Mouse (Mus musculus) liver, postnatal 0 days (tissue): ENCODE results near the gene Aox2. TPM values are rescaled to one million over a fixed set of nuclear protein-coding genes. Genes with fewer than 3 reads are reported as not detected.
A peak's percentile ranks its signal among the peaks of the same experiment; 100 is the strongest.

ENCODE experiments used
- ATAC-seq: fragments of 200-750 bp; cut with Nextera tagmentation; 2 replicates; pipeline ENCODE4 v1.8.0; 2017; ENCODE audit warnings: mild to moderate bottlenecking, moderate library complexity
- DNase-seq: peaks from one replicate; pipeline ENCODE4 v3.0.0-alpha.2; 2016
- H3K27ac ChIP-seq: fragments of 300-500 bp; sonication (generic); 2 replicates; pipeline ENCODE4 v1.5.1; 2014; ENCODE audit warnings: antibody characterized with exemption, moderate library complexity, mild to moderate bottlenecking, low read depth
- H3K27me3 ChIP-seq: fragments of 300-500 bp; sonication (generic); 2 replicates; pipeline ENCODE4 v1.6.1; 2014; ENCODE audit warnings: low read length, control low read depth, mixed read lengths; ENCODE audit not compliant: insufficient read depth
- H3K36me3 ChIP-seq: fragments of 300-500 bp; sonication (generic); replicated peaks from 2 replicates; pipeline ENCODE4 v1.6.1; 2014; ENCODE audit warnings: mild to moderate bottlenecking, control low read depth, low read length, moderate library complexity, mixed read lengths; ENCODE audit not compliant: insufficient read depth
- H3K4me1 ChIP-seq: fragments of 300-500 bp; sonication (generic); 2 replicates; pipeline ENCODE4 v1.6.1; 2014; ENCODE audit warnings: antibody characterized with exemption, mild to moderate bottlenecking, control low read depth; ENCODE audit not compliant: insufficient read depth
- H3K4me2 ChIP-seq: fragments of 300-500 bp; sonication (generic); 2 replicates; pipeline ENCODE4 v1.6.1; 2014; ENCODE audit warnings: low read depth, mild to moderate bottlenecking, low read length, moderate library complexity, mixed read lengths
- H3K4me3 ChIP-seq: fragments of 300-500 bp; sonication (generic); 2 replicates; pipeline ENCODE4 v1.5.1; 2014; ENCODE audit warnings: low read depth, low read length
- H3K9ac ChIP-seq: fragments of 300-500 bp; sonication (generic); replicated peaks from 2 replicates; pipeline ENCODE4 v1.6.1; 2014; ENCODE audit warnings: mild to moderate bottlenecking, moderate library complexity
- H3K9me3 ChIP-seq: fragments of 300-500 bp; sonication (generic); 2 replicates; pipeline ENCODE4 v1.6.1; 2016; ENCODE audit warnings: mild to moderate bottlenecking, control low read depth, low read length, mixed read lengths
- CTCF ChIP-seq: sonication (generic); IDR thresholded peaks from 2 replicates; pipeline ENCODE4 v1.5.1; 2016; ENCODE audit warnings: antibody characterized with exemption, low read depth
- EP300 ChIP-seq: IDR thresholded peaks from 2 replicates; pipeline ENCODE4 v1.6.1; 2016; ENCODE audit warnings: antibody characterized with exemption, low read depth, mild to moderate bottlenecking
- WGBS: fragments of 180-500 bp; shearing (Covaris S2); extraction: QIAGEN DNeasy Blood & Tissue Kit; methylation state at CpG from one replicate; pipeline ENCODE4 v1.1.7; 2014; ENCODE audit not compliant: insufficient replicate concordance; 5-methylcytosine and 5-hydroxymethylcytosine counted together
- polyA plus RNA-seq: library from polyadenylated mRNA; unstranded; fragments of >200 nt; fragmentation: Nextera tagmentation; extraction: Ambion mirVana; gene quantifications from 2 replicates; pipeline ENCODE4 v1.2.1, GENCODE M21; 2015

Aox2 gene
- polyA plus RNA-seq, 1 experiment from 2014 or later: 0.01 TPM

- no peak overlapping the region for H3K4me3 ChIP-seq
- ATAC-seq (no peak), DNase-seq (no peak)
- H3K27me3 ChIP-seq: no peaks in the 10 kb centered on the region
- H3K36me3 ChIP-seq: peaks cover 52% of the 10 kb centered on the region
- H3K9me3 ChIP-seq: no peaks in the 10 kb centered on the region
- 89% methylated on average over 3 of the region's 3 CpGs for WGBS
- no peak overlapping the region for H3K4me2 ChIP-seq
- H3K27ac ChIP-seq: no peak overlapping the region
- H3K9ac ChIP-seq: no peak overlapping the region
- TF ChIP-seq CTCF: no peak
- no peak for TF ChIP-seq EP300
- H3K4me1 ChIP-seq: peaks cover 20% of the 10 kb centered on the region
These were observed 117.2 kb downstream of the Aox2 start for GRCm38 (mm10) chr1:58395341-58395740.

DNA sequence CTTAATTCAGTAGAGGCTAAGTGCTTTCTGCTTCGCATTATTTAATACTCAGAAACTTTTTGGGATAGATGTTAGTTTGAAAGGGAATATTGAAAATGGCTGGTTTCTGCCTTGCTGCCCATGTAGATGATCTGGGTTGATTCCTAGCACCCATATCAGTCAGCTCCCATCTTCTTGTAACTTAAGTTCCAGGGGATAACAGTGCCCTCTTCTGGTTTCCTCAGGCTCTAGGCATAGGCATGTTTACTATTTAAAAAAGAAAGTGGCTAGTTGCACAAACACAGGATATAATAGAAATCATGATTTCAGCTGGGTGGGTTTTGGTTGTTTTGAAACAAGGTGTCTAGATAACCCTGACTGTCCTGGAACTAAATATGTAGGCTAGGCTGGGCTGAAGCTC lies 118.1 kb downstream of the Aox2 start:
- H3K27ac ChIP-seq: no peak overlapping the region
- H3K4me1 ChIP-seq: peaks cover 19% of the 10 kb centered on the region
- TF ChIP-seq EP300: no peak
- peak; percentile 37 for TF ChIP-seq CTCF
- 93% methylated on average over 1 of the region's 1 CpGs for WGBS
- H3K4me2 ChIP-seq: no peak overlapping the region
- ATAC-seq: no peak
- H3K9ac ChIP-seq: no peak overlapping the region
- no peak overlapping the region for H3K4me3 ChIP-seq
- H3K9me3 ChIP-seq: no peaks in the 10 kb centered on the region
- DNase-seq: no peak
- H3K36me3 ChIP-seq: peaks cover 60% of the 10 kb centered on the region
- no peaks in the 10 kb centered on the region for H3K27me3 ChIP-seq

DNA sequence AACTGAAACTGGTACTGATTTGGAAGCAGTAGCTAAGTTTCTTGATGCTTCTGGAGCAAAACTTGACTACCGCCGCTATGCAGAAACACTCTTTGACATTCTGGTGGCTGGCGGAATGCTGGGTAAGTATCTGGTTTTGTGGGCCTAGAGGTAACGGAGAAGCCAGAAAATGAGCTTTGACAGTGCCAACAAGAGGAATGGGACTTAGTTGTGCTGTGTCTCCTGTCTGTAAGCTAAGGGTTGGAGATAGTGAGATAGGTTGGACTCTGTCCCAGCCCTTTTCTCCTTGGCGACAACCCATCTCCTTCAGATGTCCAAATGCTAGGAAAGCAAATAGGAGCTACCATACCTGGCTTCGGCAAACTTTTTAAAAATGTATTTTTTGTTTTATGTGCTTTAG lies 119.6 kb downstream of the Aox2 start:
- Histone ChIP-seq H3K27me3 (no peaks in the 10 kb centered on the region), H3K9ac (no peak overlapping the region), H3K4me2 (no peak overlapping the region), H3K4me1 (peaks cover 12% of the 10 kb centered on the region), H3K36me3 (peaks cover 66% of the 10 kb centered on the region), H3K4me3 (no peak overlapping the region), H3K27ac (no peak overlapping the region), H3K9me3 (no peaks in the 10 kb centered on the region)
- no peak for TF ChIP-seq EP300
- DNase-seq: no peak
- 91% methylated on average over 6 of the region's 6 CpGs for WGBS
- ATAC-seq: no peak

DNA sequence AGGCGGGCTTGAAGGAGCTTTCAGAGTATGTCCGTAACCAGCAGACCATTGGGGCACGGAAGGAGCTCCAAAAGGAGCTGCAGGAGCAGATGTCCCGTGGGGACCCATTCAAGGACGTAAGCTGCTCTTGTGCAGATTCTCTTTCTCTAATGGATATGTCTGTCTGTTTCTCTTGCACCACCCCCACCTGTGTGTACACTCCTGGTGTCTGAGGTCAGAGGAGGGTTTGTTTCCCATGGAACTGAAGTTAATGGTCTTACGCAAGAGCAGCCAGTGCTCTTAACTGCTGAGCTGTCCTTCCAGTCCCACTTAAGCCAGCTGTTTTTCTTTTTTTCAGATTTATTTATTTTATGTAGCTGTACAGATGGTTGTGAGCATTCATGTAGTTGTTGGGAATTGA lies 123.3 kb downstream of the Aox2 start:
- no peaks in the 10 kb centered on the region for H3K9me3 ChIP-seq
- TF ChIP-seq CTCF (no peak), EP300 (no peak)
- no peak overlapping the region for H3K9ac ChIP-seq
- 75% methylated on average over 6 of the region's 6 CpGs for WGBS
- ATAC-seq (peak; percentile 94), DNase-seq (peak; percentile 42)
- H3K36me3 ChIP-seq: peaks cover 73% of the 10 kb centered on the region
- H3K4me1 ChIP-seq: no peaks in the 10 kb centered on the region
- H3K4me2 ChIP-seq: no peak overlapping the region
- no peak overlapping the region for H3K4me3 ChIP-seq
- no peak overlapping the region for H3K27ac ChIP-seq
- no peaks in the 10 kb centered on the region for H3K27me3 ChIP-seq

DNA sequence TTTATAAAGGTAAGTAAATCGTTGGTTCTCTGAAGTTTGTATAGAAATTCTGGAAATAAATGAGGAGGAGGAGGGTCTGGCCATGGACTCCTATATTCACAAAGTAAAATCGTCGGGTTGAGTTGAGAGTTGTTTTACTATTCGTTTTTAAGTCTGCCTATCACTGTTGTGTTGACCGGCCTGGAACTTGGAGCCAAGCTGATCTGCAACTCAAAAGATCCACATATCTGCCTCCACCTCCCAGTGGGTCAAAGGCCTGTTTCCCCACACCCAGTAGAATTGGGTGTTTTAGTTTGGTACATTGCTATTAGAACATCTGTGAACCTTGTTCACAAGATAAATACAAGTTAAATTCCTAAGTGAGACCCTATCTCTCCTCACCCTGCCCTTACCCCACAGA lies 125.6 kb downstream of the Aox2 start:
- 83% methylated on average over 5 of the region's 5 CpGs for WGBS
- Histone ChIP-seq H3K4me2 (no peak overlapping the region), H3K4me1 (no peaks in the 10 kb centered on the region), H3K27me3 (no peaks in the 10 kb centered on the region), H3K4me3 (no peak overlapping the region), H3K9me3 (no peaks in the 10 kb centered on the region), H3K9ac (no peak overlapping the region), H3K27ac (no peak overlapping the region), H3K36me3 (peaks cover 56% of the 10 kb centered on the region)
- DNase-seq (peak; percentile 7), ATAC-seq (no peak)
- no peak for TF ChIP-seq CTCF
- no peak for TF ChIP-seq EP300

- no peak overlapping the region for H3K4me2 ChIP-seq
- TF ChIP-seq EP300: no peak
- no peak for TF ChIP-seq CTCF
- peaks cover 57% of the 10 kb centered on the region for H3K36me3 ChIP-seq
- 96% methylated on average over 7 of the region's 7 CpGs for WGBS
- no peak overlapping the region for H3K4me3 ChIP-seq
- DNase-seq (peak; percentile 10), ATAC-seq (no peak)
- no peaks in the 10 kb centered on the region for H3K27me3 ChIP-seq
- H3K4me1 ChIP-seq: no peaks in the 10 kb centered on the region
- no peaks in the 10 kb centered on the region for H3K9me3 ChIP-seq
- no peak overlapping the region for H3K9ac ChIP-seq
- H3K27ac ChIP-seq: no peak overlapping the region
These were observed 129.2 kb downstream of the Aox2 start for GRCm38 (mm10) chr1:58407321-58407720.

GRCm38 (mm10) chr1:58408141-58408540 lies 130.0 kb downstream of the Aox2 start:
- 84% methylated on average over 6 of the region's 6 CpGs for WGBS
- no peak overlapping the region for H3K27ac ChIP-seq

More at GRCm38 (mm10) chr1:58408141-58408540, 130.0 kb downstream of the Aox2 start:
- Histone ChIP-seq H3K9me3 (no peaks in the 10 kb centered on the region), H3K36me3 (peaks cover 57% of the 10 kb centered on the region), H3K4me1 (no peaks in the 10 kb centered on the region), H3K4me3 (no peak overlapping the region), H3K9ac (no peak overlapping the region), H3K4me2 (no peak overlapping the region), H3K27me3 (no peaks in the 10 kb centered on the region)
- DNase-seq: no peak
- ATAC-seq: no peak
- no peak for TF ChIP-seq EP300
- TF ChIP-seq CTCF: no peak
